Mouse (Mus musculus) heart, embryonic 11.5 days (tissue): Measurements from ENCODE around the gene Ciao2a. TPM values are rescaled to one million over a fixed set of nuclear protein-coding genes. Genes with fewer than 3 reads are reported as not detected.

Experiments
- ATAC-seq: fragments of 200-750 bp; cut with Nextera tagmentation; replicated peaks from 2 replicates; pipeline ENCODE4 v1.8.0; 2017; ENCODE audit warnings: moderate library complexity; ENCODE audit not compliant: insufficient number of reproducible peaks, low FRiP score, low TSS enrichment
- H3K27ac ChIP-seq: fragments of 300-500 bp; sonication (generic); 2 replicates; pipeline ENCODE4 v1.5.1; 2014; ENCODE audit warnings: mild to moderate bottlenecking, low read depth, low read length
- H3K27me3 ChIP-seq: fragments of 300-500 bp; sonication (generic); 2 replicates; pipeline ENCODE4 v1.6.1; 2014; ENCODE audit warnings: mild to moderate bottlenecking, low read length, mixed read lengths; ENCODE audit not compliant: control insufficient read depth, insufficient read depth
- H3K36me3 ChIP-seq: fragments of 300-500 bp; sonication (generic); 2 replicates; pipeline ENCODE4 v1.6.1; 2014; ENCODE audit warnings: mild to moderate bottlenecking, low read length, moderate library complexity, mixed read lengths; ENCODE audit not compliant: control insufficient read depth, insufficient read depth
- H3K4me1 ChIP-seq: fragments of 300-500 bp; sonication (generic); 2 replicates; pipeline ENCODE4 v1.6.1; 2014; ENCODE audit warnings: low read length; ENCODE audit not compliant: control insufficient read depth, insufficient read depth
- H3K4me2 ChIP-seq: fragments of 300-500 bp; sonication (generic); 2 replicates; pipeline ENCODE4 v1.6.1; 2014; ENCODE audit warnings: mild to moderate bottlenecking, moderate library complexity
- H3K4me3 ChIP-seq: fragments of 300-500 bp; sonication (generic); 2 replicates; pipeline ENCODE4 v1.5.1; 2014; ENCODE audit warnings: low read depth, low read length
- H3K9ac ChIP-seq: fragments of 300-500 bp; sonication (generic); 2 replicates; pipeline ENCODE4 v1.6.1; 2014; ENCODE audit warnings: mild to moderate bottlenecking, low read depth, low read length, moderate library complexity
- H3K9me3 ChIP-seq: fragments of 300-500 bp; sonication (generic); replicated peaks from 2 replicates; pipeline ENCODE4 v1.6.1; 2016; ENCODE audit warnings: low read length; ENCODE audit not compliant: control insufficient read depth
- WGBS: fragments of 180-500 bp; shearing (Covaris S2); extraction: QIAGEN DNeasy Blood & Tissue Kit; methylation state at CpG from one replicate; pipeline ENCODE4 v1.1.7; 2014; ENCODE audit not compliant: insufficient replicate concordance; 5-methylcytosine and 5-hydroxymethylcytosine counted together
- polyA plus RNA-seq: library from polyadenylated mRNA; unstranded; fragments of >200 nt; fragmentation: Nextera tagmentation; extraction: Ambion mirVana; gene quantifications from 2 replicates; pipeline ENCODE4 v1.2.1, GENCODE M21; 2014

Gene Ciao2a
- polyA plus RNA-seq, 1 experiment from 2014 or later = 178 TPM

GRCm38 (mm10) chr9:66174985-66175384, 48.6 kb downstream of the Ciao2a start:
- no peaks in the 10 kb centered on the region for H3K27me3 ChIP-seq

GRCm38 (mm10) chr9:66177975-66178374, 51.6 kb downstream of the Ciao2a start:
- H3K9me3 ChIP-seq = no peaks in the 10 kb centered on the region
- H3K4me2 ChIP-seq = no peak overlapping the region
- no peak overlapping the region for H3K9ac ChIP-seq
- no peak overlapping the region for H3K4me3 ChIP-seq
- H3K36me3 ChIP-seq = no peaks in the 10 kb centered on the region
- ATAC-seq = no peak
- H3K4me1 ChIP-seq = peaks cover 26% of the 10 kb centered on the region
- no peak overlapping the region for H3K27ac ChIP-seq
- WGBS = 45% methylated on average over 1 of the region's 1 CpGs
- no peaks in the 10 kb centered on the region for H3K27me3 ChIP-seq

More at GRCm38 (mm10) chr9:66174985-66175384, 48.6 kb downstream of the Ciao2a start:
- 78% methylated on average over 3 of the region's 3 CpGs for WGBS
- H3K4me1 ChIP-seq = peaks cover 8% of the 10 kb centered on the region
- H3K9ac ChIP-seq = no peak overlapping the region
- no peak overlapping the region for H3K4me2 ChIP-seq
- H3K4me3 ChIP-seq = no peak overlapping the region
- no peak for ATAC-seq
- no peaks in the 10 kb centered on the region for H3K36me3 ChIP-seq
- H3K27ac ChIP-seq = peak overlapping the region; percentile 41; the same call in 1 of the 2 replicates
- no peaks in the 10 kb centered on the region for H3K9me3 ChIP-seq

GRCm38 (mm10) chr9:66179795-66180194, 53.4 kb downstream of the Ciao2a start:
- Histone ChIP-seq H3K36me3 (no peaks in the 10 kb centered on the region), H3K27me3 (no peaks in the 10 kb centered on the region), H3K27ac (0 out of 2 replicates have a peak overlapping the region, but pooled peaks have one; percentile 35), H3K4me1 (peaks cover 31% of the 10 kb centered on the region), H3K9ac (no peak overlapping the region), H3K4me2 (no peak overlapping the region), H3K4me3 (no peak overlapping the region), H3K9me3 (no peaks in the 10 kb centered on the region)
- WGBS = 44% methylated on average over 6 of the region's 6 CpGs
- 0 out of 2 replicates have a peak, but pooled peaks have one; percentile 11 for ATAC-seq

GRCm38 (mm10) chr9:66181126-66181825, 54.9 kb downstream of the Ciao2a start:
- Histone ChIP-seq H3K4me1 (peaks cover 31% of the 10 kb centered on the region), H3K4me3 (no peak overlapping the region), H3K27me3 (no peaks in the 10 kb centered on the region), H3K4me2 (peak overlapping the region; percentile 37), H3K9ac (0 out of 2 replicates have a peak overlapping the region, but pooled peaks have one; percentile 39), H3K27ac (peak overlapping the region; percentile 88), H3K36me3 (no peaks in the 10 kb centered on the region), H3K9me3 (no peaks in the 10 kb centered on the region)
- peak; percentile 71; the same call in 1 of the 2 replicates for ATAC-seq
- WGBS = 46% methylated on average over 4 of the region's 4 CpGs

- Histone ChIP-seq H3K27ac (peak overlapping the region; percentile 88), H3K9me3 (no peaks in the 10 kb centered on the region), H3K4me2 (peak overlapping the region; percentile 37), H3K27me3 (no peaks in the 10 kb centered on the region), H3K9ac (peak overlapping the region; percentile 17; the same call in 1 of the 2 replicates), H3K4me1 (peaks cover 31% of the 10 kb centered on the region), H3K4me3 (no peak overlapping the region), H3K36me3 (no peaks in the 10 kb centered on the region)
- ATAC-seq = peak; percentile 83
- WGBS = 12% methylated on average over 11 of the region's 11 CpGs
Observed at GRCm38 (mm10) chr9:66181826-66182678, 55.6 kb downstream of the Ciao2a start.

- H3K4me1 ChIP-seq = peaks cover 31% of the 10 kb centered on the region
Observed at GRCm38 (mm10) chr9:66182679-66182993, 56.2 kb downstream of the Ciao2a start.

GRCm38 (mm10) chr9:66183023-66183422, 56.6 kb downstream of the Ciao2a start:
- Histone ChIP-seq H3K9ac (no peak overlapping the region), H3K4me3 (no peak overlapping the region), H3K9me3 (no peaks in the 10 kb centered on the region), H3K36me3 (no peaks in the 10 kb centered on the region), H3K4me1 (peaks cover 31% of the 10 kb centered on the region), H3K4me2 (peak overlapping the region; percentile 37; the same call in 1 of the 2 replicates), H3K27ac (peak overlapping the region; percentile 88), H3K27me3 (no peaks in the 10 kb centered on the region)
- ATAC-seq = no peak
- 52% methylated on average over 3 of the region's 3 CpGs for WGBS

More at GRCm38 (mm10) chr9:66182679-66182993, 56.2 kb downstream of the Ciao2a start:
- Histone ChIP-seq H3K9me3 (no peaks in the 10 kb centered on the region), H3K27me3 (no peaks in the 10 kb centered on the region), H3K9ac (peak overlapping the region; percentile 17; the same call in 1 of the 2 replicates), H3K27ac (peak overlapping the region; percentile 88), H3K4me3 (no peak overlapping the region), H3K4me2 (peak overlapping the region; percentile 37; the same call in 1 of the 2 replicates), H3K36me3 (no peaks in the 10 kb centered on the region)
- ATAC-seq = peak; percentile 44; the same call in 1 of the 2 replicates
- WGBS = 39% methylated on average over 3 of the region's 3 CpGs

GRCm38 (mm10) chr9:66184572-66184971, 58.2 kb downstream of the Ciao2a start:
- ATAC-seq = no peak
- no peak overlapping the region for H3K9ac ChIP-seq
- H3K27me3 ChIP-seq = no peaks in the 10 kb centered on the region
- no peaks in the 10 kb centered on the region for H3K9me3 ChIP-seq
- 47% methylated on average over 5 of the region's 5 CpGs for WGBS
- H3K4me1 ChIP-seq = peaks cover 28% of the 10 kb centered on the region
- no peak overlapping the region for H3K4me3 ChIP-seq
- H3K27ac ChIP-seq = no peak overlapping the region
- H3K36me3 ChIP-seq = no peaks in the 10 kb centered on the region
- H3K4me2 ChIP-seq = no peak overlapping the region
